Mouse (Mus musculus) kidney, embryonic 14.5 days (tissue): ENCODE results near the gene 2210407C18Rik. TPM values are rescaled to one million over a fixed set of nuclear protein-coding genes. Genes with fewer than 3 reads are reported as not detected.

Source experiments
- ATAC-seq: fragments of 200-750 bp; cut with Nextera tagmentation; 2 replicates; pipeline ENCODE4 v1.8.0; 2017; ENCODE audit warnings: moderate number of reproducible peaks, mild to moderate bottlenecking, moderate TSS enrichment, moderate library complexity; ENCODE audit not compliant: low FRiP score, low TSS enrichment
- H3K27ac ChIP-seq: fragments of 300-500 bp; sonication (generic); 2 replicates; pipeline ENCODE4 v1.5.1; 2014; ENCODE audit warnings: low read depth, mild to moderate bottlenecking, low read length, moderate library complexity, mixed read lengths
- H3K27me3 ChIP-seq: fragments of 300-500 bp; sonication (generic); 2 replicates; pipeline ENCODE4 v1.6.1; 2014; ENCODE audit warnings: mild to moderate bottlenecking, low read length; ENCODE audit not compliant: control insufficient read depth, insufficient read depth
- H3K36me3 ChIP-seq: fragments of 300-500 bp; sonication (generic); 2 replicates; pipeline ENCODE4 v1.6.1; 2014; ENCODE audit warnings: low read length, mixed read lengths; ENCODE audit not compliant: control insufficient read depth, insufficient read depth
- H3K4me1 ChIP-seq: fragments of 300-500 bp; sonication (generic); 2 replicates; pipeline ENCODE4 v1.6.1; 2014; ENCODE audit warnings: low read length, mixed read lengths; ENCODE audit not compliant: control insufficient read depth, insufficient read depth
- H3K4me2 ChIP-seq: fragments of 300-500 bp; sonication (generic); replicated peaks from 2 replicates; pipeline ENCODE4 v1.6.1; 2014; ENCODE audit warnings: low read depth, mild to moderate bottlenecking, low read length
- H3K4me3 ChIP-seq: fragments of 300-500 bp; sonication (generic); 2 replicates; pipeline ENCODE4 v1.5.1; 2014; ENCODE audit warnings: mild to moderate bottlenecking, low read length
- H3K9ac ChIP-seq: fragments of 300-500 bp; sonication (generic); 2 replicates; pipeline ENCODE4 v1.6.1; 2014; ENCODE audit warnings: low read depth, mild to moderate bottlenecking, low read length, moderate library complexity
- H3K9me3 ChIP-seq: fragments of 300-500 bp; sonication (generic); 2 replicates; pipeline ENCODE4 v1.6.1; 2016; ENCODE audit warnings: low read length; ENCODE audit not compliant: control insufficient read depth
- WGBS: fragments of 180-500 bp; shearing (Covaris S2); extraction: QIAGEN DNeasy Blood & Tissue Kit; methylation state at CpG from one replicate; pipeline ENCODE4 v1.1.7; 2014; 5-methylcytosine and 5-hydroxymethylcytosine counted together
- polyA plus RNA-seq: library from polyadenylated mRNA; unstranded; fragments of >200 nt; fragmentation: Nextera tagmentation; extraction: Ambion mirVana; gene quantifications from 2 replicates; pipeline ENCODE4 v1.2.1, GENCODE M21; 2014

2210407C18Rik gene
- polyA plus RNA-seq = not detected in 2 replicates

GRCm38 (mm10) chr11:58615975-58616374 is at the start of gene 2210407C18Rik:
TSS of gene 2210407C18Rik (minus strand) at chr11:58616075.
- Histone ChIP-seq H3K27ac (no peak within 1 kb of the TSS), H3K27me3 (no peaks in the 10 kb centered on the region), H3K4me3 (no peak within 1 kb of the TSS), H3K4me1 (no peaks in the 10 kb centered on the region), H3K36me3 (no peaks in the 10 kb centered on the region), H3K9ac (no peak within 1 kb of the TSS), H3K4me2 (no peak within 1 kb of the TSS), H3K9me3 (no peaks in the 10 kb centered on the region)
- ATAC-seq = no peak
- 95% methylated on average over 4 of the region's 4 CpGs for WGBS

- WGBS = 89% methylated on average over 4 of the region's 4 CpGs
- no peaks in the 10 kb centered on the region for H3K27me3 ChIP-seq
Measured at GRCm38 (mm10) chr11:58658596-58658995, 42.7 kb upstream of the 2210407C18Rik start, which contains the start of gene Olfr322. TSS of gene Olfr322 (plus strand) at chr11:58658782.

GRCm38 (mm10) chr11:58655151-58655550 is 39.3 kb upstream of the 2210407C18Rik start:
- Histone ChIP-seq H3K4me3 (no peak overlapping the region), H3K4me1 (no peaks in the 10 kb centered on the region), H3K36me3 (no peaks in the 10 kb centered on the region), H3K9me3 (no peaks in the 10 kb centered on the region), H3K9ac (no peak overlapping the region), H3K4me2 (no peak overlapping the region), H3K27ac (no peak overlapping the region), H3K27me3 (no peaks in the 10 kb centered on the region)
- 85% methylated on average over 3 of the region's 3 CpGs for WGBS
- no peak for ATAC-seq

More at GRCm38 (mm10) chr11:58658596-58658995, 42.7 kb upstream of the 2210407C18Rik start, which contains the start of gene Olfr322:
- ATAC-seq = no peak
- H3K36me3 ChIP-seq = no peaks in the 10 kb centered on the region
- no peak within 1 kb of the TSS for H3K9ac ChIP-seq
- no peak within 1 kb of the TSS for H3K4me3 ChIP-seq
- no peak within 1 kb of the TSS for H3K27ac ChIP-seq
- no peaks in the 10 kb centered on the region for H3K9me3 ChIP-seq
- no peak within 1 kb of the TSS for H3K4me2 ChIP-seq
- no peaks in the 10 kb centered on the region for H3K4me1 ChIP-seq

- H3K9me3 ChIP-seq = no peaks in the 10 kb centered on the region
- H3K36me3 ChIP-seq = no peaks in the 10 kb centered on the region
- H3K9ac ChIP-seq = no peak overlapping the region
- ATAC-seq = no peak
- H3K27ac ChIP-seq = no peak overlapping the region
- H3K4me1 ChIP-seq = 0 out of 2 replicates have a peak, but pooled peaks cover 9% of the 10 kb centered on the region
- H3K4me2 ChIP-seq = no peak overlapping the region
- H3K27me3 ChIP-seq = peaks cover 13% of the 10 kb centered on the region; the same call in 1 of the 2 replicates
- H3K4me3 ChIP-seq = no peak overlapping the region
- 42% methylated on average over 6 of the region's 6 CpGs for WGBS
Measured at GRCm38 (mm10) chr11:58643350-58643749, 27.5 kb upstream of the 2210407C18Rik start.

- Histone ChIP-seq H3K4me1 (0 out of 2 replicates have a peak, but pooled peaks cover 9% of the 10 kb centered on the region), H3K27ac (no peak overlapping the region), H3K27me3 (peaks cover 13% of the 10 kb centered on the region; the same call in 1 of the 2 replicates), H3K36me3 (no peaks in the 10 kb centered on the region), H3K4me3 (no peak overlapping the region), H3K4me2 (no peak overlapping the region), H3K9me3 (no peaks in the 10 kb centered on the region), H3K9ac (no peak overlapping the region)
- no peak for ATAC-seq
- 89% methylated on average over 13 of the region's 13 CpGs for WGBS
Measured at GRCm38 (mm10) chr11:58641638-58642358, 25.9 kb upstream of the 2210407C18Rik start.

GRCm38 (mm10) chr11:58641057-58641456 is 25.2 kb upstream of the 2210407C18Rik start:
- peaks cover 13% of the 10 kb centered on the region; the same call in 1 of the 2 replicates for H3K27me3 ChIP-seq
- H3K9me3 ChIP-seq = no peaks in the 10 kb centered on the region
- no peak for ATAC-seq
- H3K4me3 ChIP-seq = peak overlapping the region; percentile 29; the same call in 1 of the 2 replicates
- H3K27ac ChIP-seq = no peak overlapping the region
- 31% methylated on average over 14 of the region's 14 CpGs for WGBS
- no peak overlapping the region for H3K9ac ChIP-seq
- no peaks in the 10 kb centered on the region for H3K36me3 ChIP-seq
- 0 out of 2 replicates have a peak, but pooled peaks cover 9% of the 10 kb centered on the region for H3K4me1 ChIP-seq
- peak overlapping the region; percentile 58; the same call in 1 of the 2 replicates for H3K4me2 ChIP-seq

- Histone ChIP-seq H3K4me3 (peak within 1 kb of the TSS; percentile 29), H3K4me2 (peak within 1 kb of the TSS; percentile 58), H3K36me3 (no peaks in the 10 kb centered on the region), H3K9me3 (no peaks in the 10 kb centered on the region), H3K27ac (no peak within 1 kb of the TSS), H3K4me1 (0 out of 2 replicates have a peak, but pooled peaks cover 9% of the 10 kb centered on the region), H3K27me3 (peaks cover 13% of the 10 kb centered on the region; the same call in 1 of the 2 replicates), H3K9ac (peak within 1 kb of the TSS; percentile 2)
- peak; percentile 73 for ATAC-seq
- 3% methylated on average over 34 of the region's 34 CpGs for WGBS
Measured at GRCm38 (mm10) chr11:58640272-58640867, 24.5 kb upstream of the 2210407C18Rik start, which contains the start of gene Trim58. TSS of gene Trim58 (plus strand) at chr11:58640465.

- Histone ChIP-seq H3K36me3 (no peaks in the 10 kb centered on the region), H3K27me3 (peaks cover 16% of the 10 kb centered on the region; the same call in 1 of the 2 replicates), H3K9me3 (no peaks in the 10 kb centered on the region), H3K4me1 (0 out of 2 replicates have a peak, but pooled peaks cover 9% of the 10 kb centered on the region), H3K4me2 (no peak overlapping the region), H3K4me3 (no peak overlapping the region), H3K9ac (no peak overlapping the region), H3K27ac (no peak overlapping the region)
- ATAC-seq = no peak
- WGBS = 35% methylated on average over 7 of the region's 7 CpGs
Measured at GRCm38 (mm10) chr11:58638176-58638701, 22.4 kb upstream of the 2210407C18Rik start.
